Mouse (Mus musculus) cerebral cortex, adult 2 months (tissue): ENCODE data around the gene Nkrf.

Experiments used
- WGBS: fragments of 180-500 bp; shearing (Covaris S2); methylation state at CpG from one replicate; pipeline ENCODE4 v1.1.7; 2018; 5-methylcytosine and 5-hydroxymethylcytosine counted together

The Nkrf gene

DNA sequence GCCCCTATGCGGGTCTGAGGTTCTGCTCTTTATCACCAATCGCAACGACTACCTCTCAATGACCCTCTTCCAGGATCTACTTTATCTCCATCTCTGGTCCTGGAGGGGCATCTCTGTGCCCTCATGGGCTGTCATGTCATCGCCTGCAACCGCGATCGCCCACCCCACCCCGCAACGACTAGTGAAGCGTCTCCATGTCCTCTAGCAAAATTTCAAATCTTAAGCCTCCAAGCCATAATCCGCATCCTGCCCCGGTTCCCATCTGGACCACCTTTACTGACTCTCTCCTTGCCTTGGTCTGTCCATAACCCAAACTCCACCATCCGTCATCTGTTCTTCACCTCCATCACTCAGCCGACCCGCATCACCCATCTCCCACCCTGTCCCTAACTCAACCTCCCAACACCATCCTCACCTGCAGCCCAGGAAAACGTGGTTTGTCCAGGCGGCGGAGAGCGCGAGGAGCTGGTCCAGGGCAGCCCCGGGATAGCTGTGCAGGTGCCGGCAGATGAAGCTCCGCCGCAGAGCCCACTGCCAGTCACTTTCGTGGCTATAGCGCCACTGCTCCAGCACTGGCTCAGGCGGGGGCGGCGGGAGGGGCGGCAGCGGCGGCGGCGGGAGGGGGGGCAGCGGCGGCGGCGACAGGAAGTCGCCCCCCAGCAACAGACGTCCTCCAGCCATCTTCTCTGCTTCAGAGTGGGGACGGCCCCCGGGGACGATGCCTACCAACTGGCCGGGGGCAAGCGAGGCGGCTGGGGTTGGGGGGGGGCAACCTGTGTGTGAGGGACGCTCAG lies at the start of gene Nkrf:
Gene Nkrf (minus strand): TSS at position 579 of the 794 bp plus-strand sequence.
- 4% methylated on average over 38 of the region's 47 CpGs for WGBS

DNA sequence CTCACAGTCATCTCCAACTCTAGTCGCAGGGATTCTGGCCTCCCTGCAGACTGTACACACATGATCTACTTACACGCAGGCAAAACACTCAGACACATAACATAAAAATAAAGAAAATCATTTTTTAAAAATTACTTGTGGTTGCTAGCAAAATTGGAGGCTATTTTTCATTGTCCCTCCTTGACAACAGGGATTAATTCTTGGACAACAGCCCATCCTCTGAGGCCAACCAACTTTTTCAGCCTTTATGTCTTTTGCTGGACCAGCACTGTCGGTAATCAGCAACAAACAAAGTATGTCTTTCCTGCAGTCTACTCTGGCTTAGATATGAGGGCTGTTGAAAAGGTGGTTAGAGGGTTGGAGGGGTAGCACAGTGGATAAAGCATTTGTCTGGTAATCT lies 38.4 kb upstream of the Nkrf start:
- 81% methylated on average over 3 of the region's 3 CpGs for WGBS

- 50% methylated on average over 4 of the region's 4 CpGs for WGBS
Measured at GRCm38 (mm10) chrX:36939806-36940413, 37.2 kb upstream of the Nkrf start.

DNA sequence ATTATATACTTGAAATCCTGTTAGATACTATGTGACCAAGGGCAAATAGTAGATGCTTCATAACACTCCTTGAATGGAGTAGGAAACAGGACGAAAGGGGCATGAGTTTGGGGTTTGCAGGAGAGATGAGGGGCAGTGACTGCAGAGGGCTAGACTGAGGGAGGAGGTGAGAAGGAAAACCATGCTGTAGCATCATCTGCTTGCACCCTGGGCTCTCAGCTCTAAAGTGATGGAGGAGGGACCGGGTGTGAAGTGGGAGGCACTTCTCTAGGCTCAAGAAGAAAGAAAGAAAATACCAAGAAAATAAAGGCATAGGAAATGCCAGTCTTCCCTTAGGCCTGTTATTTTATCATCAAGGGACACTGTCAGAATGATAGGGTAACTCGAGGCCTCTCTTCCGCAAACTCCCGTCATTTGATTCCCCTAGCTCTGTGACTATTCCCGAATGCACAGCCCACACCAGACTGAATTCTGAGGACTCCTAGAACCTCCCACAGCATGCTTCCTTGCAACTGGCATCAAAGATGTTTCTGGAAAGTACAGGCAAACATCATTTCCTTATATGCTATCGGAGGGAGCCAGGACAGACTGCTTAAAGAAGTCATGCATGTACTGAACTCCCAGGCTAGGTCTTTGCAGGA lies 32.7 kb upstream of the Nkrf start:
- WGBS, result 49% methylated on average over 7 of the region's 7 CpGs

DNA sequence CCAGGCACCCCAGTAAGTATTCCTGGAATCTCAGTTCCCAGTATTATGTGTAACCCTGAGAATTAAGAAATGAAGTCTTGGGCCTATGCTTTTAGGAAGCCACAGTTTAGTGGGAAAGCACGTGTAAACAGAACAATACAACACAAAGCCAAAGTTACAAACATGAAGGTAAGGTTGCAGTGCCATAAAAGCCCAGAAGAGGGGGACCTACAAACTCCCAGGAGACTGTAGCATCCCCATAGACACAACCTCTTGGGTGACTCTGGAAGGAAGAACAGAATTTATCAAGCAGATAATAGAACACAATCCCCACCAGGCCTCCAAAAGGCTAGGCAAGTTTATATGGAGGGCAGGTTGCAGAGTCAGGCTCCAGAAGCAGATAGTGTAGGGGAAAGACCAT lies 27.9 kb upstream of the Nkrf start:
- WGBS, result 29% methylated on average over 1 of the region's 1 CpGs

DNA sequence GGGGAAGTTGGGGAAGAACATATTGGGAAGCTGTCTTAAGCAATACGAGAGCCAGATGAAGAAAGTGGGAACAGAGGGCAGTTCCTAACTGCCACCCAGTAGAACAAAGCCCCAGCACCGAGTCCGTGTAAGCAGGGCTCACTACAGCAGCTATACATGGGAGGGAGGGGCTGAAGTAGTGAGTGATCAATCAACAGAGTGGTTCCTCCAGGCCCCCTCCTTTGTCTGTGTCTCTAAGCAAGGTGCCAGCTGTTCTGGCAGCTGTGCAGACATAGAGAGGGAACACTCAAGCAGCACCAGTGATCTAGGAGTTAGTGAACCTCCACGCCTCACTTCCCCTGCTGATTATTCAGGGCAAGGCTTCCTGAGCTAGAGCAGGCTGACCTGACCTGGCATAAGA lies 27.0 kb upstream of the Nkrf start:
- 69% methylated on average over 4 of the region's 4 CpGs for WGBS

GRCm38 (mm10) chrX:36928791-36929190 lies 26.1 kb upstream of the Nkrf start:
- 56% methylated on average over 4 of the region's 4 CpGs for WGBS

- 77% methylated on average over 4 of the region's 4 CpGs for WGBS
Measured at GRCm38 (mm10) chrX:36921346-36921745, 18.6 kb upstream of the Nkrf start.

DNA sequence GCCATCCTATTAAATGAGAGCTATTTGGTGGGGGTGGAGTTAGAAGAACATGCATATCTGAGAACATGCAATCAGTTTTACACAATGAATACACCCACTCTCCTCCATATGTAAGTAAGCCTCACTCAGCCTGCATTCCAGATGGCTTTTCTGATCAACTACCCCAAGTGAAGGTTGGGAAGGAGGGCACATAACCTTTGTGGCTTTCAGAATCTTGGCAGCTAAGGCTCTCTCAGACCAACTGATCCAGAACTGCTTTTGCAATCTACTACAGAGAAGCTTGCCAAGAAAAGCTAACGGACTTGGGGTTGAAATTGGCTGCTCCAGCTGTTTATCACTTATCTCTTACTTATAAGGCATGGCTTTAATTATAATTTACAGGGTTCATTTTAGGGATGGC lies 15.1 kb upstream of the Nkrf start:
- WGBS, result 19% methylated on average over 1 of the region's 1 CpGs

DNA sequence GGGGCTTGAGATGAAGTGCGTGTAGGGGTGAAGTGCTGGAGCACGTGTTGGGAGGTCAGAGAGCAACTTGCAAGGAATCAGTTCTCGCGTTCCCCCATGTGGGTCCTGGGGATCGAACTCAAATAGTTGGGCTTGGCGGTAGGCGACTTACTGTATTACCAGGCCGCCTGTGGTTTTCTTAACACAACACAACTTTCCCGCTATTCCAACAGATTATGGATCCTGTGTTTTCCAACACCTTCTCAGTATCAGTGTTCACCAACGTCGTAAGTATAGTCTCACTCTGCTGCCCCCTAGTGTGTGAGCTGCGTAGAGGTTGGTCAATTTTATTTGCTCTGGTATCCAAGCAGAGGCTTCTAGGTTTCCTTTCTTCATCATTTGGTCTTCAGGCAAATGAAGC lies 8.6 kb upstream of the Nkrf start:
- WGBS, result 48% methylated on average over 12 of the region's 12 CpGs

GRCm38 (mm10) chrX:36906539-36906938 lies 3.8 kb upstream of the Nkrf start:
- WGBS, result 14% methylated on average over 5 of the region's 5 CpGs

DNA sequence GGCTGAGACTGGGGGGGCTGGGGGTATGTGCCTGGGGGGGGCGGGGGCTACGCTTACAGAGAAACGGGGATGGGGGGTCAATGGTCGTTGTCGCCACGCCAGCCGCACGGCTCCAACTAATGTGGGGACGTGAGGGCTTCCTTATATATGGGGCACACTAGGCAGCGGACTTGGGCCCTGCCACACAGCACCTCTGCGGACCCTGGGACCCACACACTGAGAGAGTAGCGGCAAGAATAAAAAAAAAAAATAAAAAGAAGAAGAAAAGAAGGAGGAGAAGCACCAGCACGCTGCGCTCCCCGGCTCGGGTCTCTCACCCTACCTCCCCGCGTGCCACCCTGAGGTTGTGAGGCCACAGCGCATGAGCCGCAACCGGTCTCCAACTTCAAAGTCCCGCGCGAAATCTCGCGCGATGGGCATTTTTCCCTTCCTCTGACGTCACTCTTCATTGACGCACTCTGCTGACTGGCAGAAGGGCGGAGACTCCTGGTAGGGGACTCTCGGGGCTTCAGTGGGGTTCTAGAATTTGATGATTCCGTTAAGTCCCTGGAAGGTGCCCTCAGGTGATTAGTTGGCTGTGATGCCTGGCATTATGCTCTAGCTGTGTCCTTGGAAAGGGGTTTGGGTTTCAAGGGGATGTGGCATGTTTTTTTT lies 543 bp upstream of the Nkrf start:
- WGBS, result 7% methylated on average over 31 of the region's 32 CpGs

DNA sequence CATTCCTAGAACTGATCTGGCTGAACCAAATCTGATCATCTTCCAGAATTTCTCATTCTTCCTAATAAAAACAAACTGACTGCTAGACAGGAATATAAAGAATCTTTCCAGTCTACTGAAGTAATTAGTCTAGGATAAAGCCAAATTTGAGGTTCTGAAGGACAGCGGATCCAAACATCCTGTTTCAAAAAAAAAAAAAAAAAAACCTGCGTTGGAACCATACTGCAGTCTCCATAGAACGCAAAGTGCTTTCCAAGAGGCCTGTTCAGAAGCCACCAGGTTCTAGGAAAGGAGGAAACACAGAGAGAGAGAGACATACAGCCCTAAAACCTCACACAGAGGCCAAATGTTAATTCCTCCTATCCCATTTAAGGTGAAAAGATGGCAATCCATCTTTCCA lies 1.0 kb downstream of the Nkrf start:
- WGBS, result 9% methylated on average over 3 of the region's 3 CpGs

DNA sequence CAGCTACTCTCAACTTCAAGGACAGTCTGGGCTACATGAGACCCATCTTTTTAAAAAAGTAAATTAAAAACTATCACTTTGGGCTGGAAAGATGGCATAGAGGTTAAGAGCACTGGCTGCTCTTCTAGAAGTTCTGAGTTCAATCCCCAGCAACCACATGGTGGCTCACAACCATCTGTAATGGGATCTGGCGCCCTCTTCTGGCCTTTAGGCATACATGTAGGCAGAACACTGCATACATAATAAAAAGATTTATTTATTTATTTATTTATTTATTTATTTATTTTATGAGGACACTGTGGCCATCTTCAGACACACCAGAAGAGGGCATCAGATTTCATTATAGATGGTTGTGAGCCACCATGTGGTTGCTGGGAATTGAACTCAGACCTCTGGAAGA lies 3.8 kb downstream of the Nkrf start:
- 29% methylated on average over 1 of the region's 1 CpGs for WGBS

DNA sequence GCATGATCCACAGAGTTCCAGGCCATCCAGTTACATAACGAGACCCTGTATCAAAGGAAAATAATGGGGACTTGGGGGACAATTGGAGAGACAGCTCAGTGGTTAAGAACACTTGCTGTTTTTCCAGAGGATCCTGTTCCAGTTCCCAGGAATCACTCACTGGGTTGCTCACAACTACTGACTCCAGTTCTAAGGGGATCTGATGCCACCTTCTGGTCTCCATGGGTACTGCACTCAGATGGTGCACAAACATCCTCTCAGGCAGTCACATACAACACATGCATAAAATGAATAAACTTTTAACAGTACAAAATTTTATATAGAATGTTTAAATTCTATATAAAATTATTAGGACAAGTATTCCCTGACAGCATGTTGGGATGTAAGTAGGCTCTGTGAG lies 18.0 kb downstream of the Nkrf start:
- 87% methylated on average over 1 of the region's 1 CpGs for WGBS

GRCm38 (mm10) chrX:36874704-36875128 lies 28.0 kb downstream of the Nkrf start:
- WGBS, result 7% methylated on average over 31 of the region's 36 CpGs

- 6% methylated on average over 56 of the region's 57 CpGs for WGBS
Measured at GRCm38 (mm10) chrX:36874178-36874696, 28.5 kb downstream of the Nkrf start.

DNA sequence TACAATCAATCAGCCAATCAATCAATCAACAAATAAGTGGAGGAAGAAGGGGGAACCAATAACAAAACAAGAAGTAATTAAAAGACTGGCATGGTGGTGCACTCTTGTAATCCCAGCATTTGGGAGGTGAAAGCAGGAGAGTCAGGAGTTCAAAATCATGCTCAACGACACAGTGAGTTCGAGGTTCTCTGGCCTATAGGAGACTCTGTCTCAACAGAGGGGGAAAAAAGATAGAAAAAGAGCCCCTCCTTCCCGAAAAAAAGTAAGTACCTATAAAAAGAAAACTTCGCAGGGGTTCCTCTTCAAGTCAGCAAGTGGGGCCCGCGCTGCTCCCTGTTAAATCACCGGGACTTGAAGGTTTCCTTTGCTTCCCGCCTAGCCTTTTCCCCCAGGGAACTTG lies 28.9 kb downstream of the Nkrf start, which contains the start of the genes Ube2a and C330007P06Rik:
Gene Ube2a (plus strand): TSS at position 136 of the 400 bp plus-strand sequence.
Gene C330007P06Rik (minus strand): TSS at position 347 of the 400 bp plus-strand sequence.
- WGBS, result 9% methylated on average over 8 of the region's 8 CpGs

GRCm38 (mm10) chrX:36870372-36870771 lies 32.3 kb downstream of the Nkrf start:
- WGBS, result 77% methylated on average over 3 of the region's 3 CpGs

- 40% methylated on average over 8 of the region's 8 CpGs for WGBS
Measured at GRCm38 (mm10) chrX:36864609-36865328, 37.9 kb downstream of the Nkrf start.
